Mouse (Mus musculus): ENCODE measurements around the gene Cpa4. TPM values are rescaled to one million over a fixed set of nuclear protein-coding genes. Genes with fewer than 3 reads are reported as not detected.
A peak's percentile ranks its signal among the peaks of the same experiment; 100 is the strongest.

Gene Cpa4
- polyA plus RNA-seq, 2 experiments from 2014 or later: not detected

GRCm38 (mm10) chr6:30591851-30592404, 23.8 kb downstream of the Cpa4 start:
- ATAC-seq: peak; percentile 92

DNA sequence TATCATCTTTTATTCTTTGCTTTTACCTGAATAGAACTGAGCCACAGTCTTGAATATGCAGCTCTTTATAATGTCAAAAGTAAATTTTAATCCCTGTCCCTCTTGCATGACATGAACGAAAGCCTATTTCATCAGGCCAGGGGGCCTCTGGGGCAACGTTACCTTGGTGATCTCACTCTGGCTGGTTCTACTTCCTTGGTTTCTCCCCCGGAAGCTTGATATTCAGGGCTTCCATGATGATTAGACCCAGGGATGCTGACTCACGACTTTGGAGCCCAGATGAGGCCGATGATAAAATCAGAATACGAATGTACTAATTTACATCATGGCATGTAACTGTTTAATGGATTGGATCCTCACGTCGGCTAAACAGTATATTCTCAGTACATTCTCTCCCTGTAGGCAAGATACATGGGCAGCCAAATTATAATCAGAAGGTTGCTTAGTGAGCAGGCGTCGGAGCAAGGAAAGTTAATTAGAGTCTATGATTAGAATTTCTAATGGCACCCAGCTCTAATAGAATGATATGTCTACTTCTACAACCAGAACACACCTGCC, 24.3 kb downstream of the Cpa4 start:
- ATAC-seq: peak; percentile 13

DNA sequence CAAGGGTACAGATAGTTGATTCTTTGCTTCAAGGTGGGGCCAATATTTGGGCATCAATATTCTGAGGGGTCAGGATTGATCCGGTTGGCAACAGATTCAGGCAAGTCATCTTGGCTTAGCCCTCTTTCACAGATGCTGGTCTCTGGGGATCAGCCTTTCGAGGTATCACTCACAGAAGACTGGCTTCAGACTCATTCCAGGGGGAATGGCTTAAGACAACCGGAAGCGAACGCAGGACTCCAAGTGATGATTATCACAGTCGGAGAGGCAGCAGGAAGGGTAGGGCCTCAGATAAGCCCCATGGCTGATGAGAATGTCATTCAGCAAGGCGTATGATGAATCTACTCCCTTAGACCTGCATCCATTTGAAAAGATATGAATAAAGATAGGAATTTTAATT, 26.2 kb downstream of the Cpa4 start:
- no peak for ATAC-seq

DNA sequence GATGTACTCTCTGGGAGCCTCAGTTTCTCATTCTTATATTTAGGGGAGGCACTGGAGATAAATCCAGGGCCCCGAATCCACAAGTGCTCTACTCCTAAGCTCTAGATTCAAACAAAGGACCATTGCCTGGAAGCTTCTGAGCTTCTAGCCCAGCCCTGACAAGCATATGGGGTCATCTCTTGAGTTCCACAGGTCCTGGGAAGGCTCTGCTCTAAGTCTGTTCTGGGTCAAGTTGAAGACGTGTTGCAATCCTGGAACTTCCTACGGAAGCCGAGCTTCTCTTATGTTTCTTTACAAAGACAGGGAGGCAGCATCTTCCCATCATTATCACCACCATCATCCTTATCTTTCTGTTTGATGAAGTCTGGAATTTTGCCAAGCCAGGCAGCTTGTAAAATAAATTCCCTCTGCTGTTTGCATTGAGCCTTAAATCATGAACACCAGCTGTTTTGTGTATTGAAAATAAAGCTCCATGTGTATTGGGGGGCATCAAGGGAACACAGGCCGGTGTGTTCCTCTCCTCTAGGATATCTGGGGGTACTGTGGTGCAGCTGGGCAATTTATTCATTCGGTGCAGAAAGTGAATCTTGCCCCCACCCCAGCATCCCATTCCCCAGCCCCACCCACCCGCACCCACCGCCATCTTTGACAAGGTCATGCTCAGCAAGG, 28.2 kb downstream of the Cpa4 start:
- ATAC-seq: no peak

DNA sequence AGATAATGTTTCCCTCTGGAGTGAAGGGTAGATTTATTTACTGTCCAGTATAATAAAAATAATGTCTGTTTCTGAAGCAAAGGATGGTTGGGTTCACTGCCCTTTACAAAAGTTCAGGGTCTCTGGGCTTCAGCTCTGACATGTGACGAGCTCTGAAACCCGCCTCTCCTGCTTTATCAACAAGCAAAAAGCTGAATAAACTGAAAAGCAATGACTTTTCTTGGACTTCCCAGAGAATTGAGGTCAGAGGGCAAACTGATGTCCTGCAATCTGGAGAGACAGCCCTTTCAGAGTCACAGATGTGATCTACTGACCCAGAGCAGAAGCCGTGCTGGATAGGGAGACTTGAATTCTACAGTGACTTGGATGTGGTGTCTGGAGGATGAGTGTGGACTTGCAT, 31.9 kb downstream of the Cpa4 start:
- ATAC-seq: no peak

DNA sequence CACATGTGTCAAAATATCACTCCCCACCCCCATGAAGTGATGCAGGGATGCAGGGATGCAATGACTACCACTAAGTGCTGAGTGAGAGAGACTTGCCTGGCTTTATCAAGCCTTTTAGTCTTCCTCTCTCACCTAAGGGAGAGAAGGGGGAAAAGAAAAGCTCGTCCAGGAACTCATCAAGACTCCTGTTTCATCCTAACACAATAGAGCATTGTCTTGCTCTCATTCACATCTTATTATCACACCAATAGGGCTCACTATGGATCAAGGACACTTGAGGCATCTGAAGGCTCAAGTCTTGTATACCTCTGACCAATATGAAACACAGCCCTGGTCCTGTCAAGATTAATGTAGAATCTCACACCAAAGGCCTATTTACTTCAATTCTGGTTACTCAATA, 32.8 kb downstream of the Cpa4 start:
- ATAC-seq: no peak

DNA sequence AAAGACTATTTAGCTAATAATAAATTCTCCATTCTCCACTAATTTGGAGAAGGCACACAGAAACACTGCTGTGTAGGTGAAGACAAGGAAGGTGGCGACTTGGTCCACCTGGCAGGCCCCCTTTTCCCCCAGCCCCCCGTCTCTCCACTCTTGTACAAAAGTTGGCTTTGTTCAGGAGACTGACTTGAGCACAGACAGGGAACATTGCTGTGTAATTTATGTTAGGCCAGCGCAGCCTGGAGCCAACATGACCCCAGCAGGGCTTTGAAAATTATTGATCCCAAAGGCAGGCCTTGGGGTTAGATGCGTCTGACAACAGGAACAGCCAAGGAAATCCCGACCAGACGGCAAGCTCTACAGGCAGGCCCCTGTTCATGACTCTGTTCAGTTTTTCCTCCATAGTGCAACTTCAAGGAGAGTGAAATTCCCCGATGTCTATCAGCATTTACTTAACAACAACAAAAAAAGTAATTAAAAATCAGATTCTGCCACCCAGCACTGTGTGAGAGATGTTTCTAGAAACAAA, 36.2 kb downstream of the Cpa4 start:
- no peak for ATAC-seq

DNA sequence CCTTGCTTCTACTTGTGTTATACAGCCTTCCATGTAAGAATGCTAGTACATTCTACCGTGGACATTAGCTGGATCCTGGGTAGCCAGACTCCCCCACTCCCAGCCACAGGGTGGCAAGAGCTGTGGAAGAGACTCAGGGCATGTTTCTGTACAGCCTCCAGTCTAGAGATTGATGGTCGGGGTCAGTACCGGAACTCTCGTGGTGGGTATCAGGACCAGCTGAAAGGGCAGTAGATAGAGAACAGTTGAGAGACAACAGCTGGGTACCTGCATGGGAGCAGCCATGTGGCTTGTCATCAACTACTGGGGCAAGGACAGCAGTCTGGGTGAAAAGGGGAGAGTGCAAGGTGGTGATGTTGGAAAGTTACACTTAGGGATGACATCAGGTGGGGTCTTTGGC, 36.9 kb downstream of the Cpa4 start:
- ATAC-seq: no peak

DNA sequence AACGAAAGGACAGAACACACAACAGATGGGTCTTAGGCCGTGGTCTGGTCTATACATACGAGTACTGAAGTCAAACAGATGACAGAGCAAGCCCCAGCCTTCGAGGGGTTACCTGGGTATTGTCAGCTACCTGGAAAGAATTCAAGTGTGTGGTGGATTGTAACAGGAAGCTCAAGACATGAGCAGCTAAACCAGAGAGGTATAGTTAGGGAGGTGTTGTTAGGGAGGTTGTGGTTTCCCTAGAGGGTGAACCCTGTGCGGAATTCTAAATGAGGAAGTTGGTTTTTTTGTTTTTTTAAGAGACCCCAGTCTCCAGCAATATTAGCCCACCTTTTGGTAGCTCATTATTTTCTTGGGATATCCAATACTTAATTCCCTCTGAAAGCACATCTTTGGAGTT, 37.5 kb downstream of the Cpa4 start:
- ATAC-seq: no peak

GRCm38 (mm10) chr6:30610710-30611109, 42.5 kb downstream of the Cpa4 start, which contains the start of gene Cpa5:
Gene Cpa5 (plus strand): TSS chr6:30611010.
- ATAC-seq: no peak

GRCm38 (mm10) chr6:30611212-30611611, 43.0 kb downstream of the Cpa4 start:
- ATAC-seq: no peak

DNA sequence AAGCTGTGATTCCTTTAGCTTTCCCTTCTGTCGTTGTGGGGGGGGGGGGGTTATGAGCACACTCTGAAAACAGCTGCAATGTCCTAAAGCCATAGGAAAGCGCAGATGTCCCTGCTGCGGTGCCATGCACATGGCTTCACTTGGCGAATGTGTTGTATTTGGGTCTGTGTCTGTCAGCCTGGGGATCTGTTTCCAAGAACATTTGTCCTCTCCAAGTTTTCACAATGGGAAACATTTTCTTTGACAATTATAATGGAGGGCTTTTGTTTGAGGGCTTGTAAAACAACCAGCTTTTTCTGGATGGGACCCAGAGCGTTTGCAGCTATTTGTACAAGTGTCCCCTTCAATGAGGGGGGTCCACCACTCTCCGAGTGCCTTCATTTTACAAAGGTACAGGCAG, 46.1 kb downstream of the Cpa4 start:
- no peak for ATAC-seq

GRCm38 (mm10) chr6:30615741-30616140, 47.6 kb downstream of the Cpa4 start:
- no peak for ATAC-seq

- no peak for ATAC-seq
Measured at GRCm38 (mm10) chr6:30616491-30616941, 48.3 kb downstream of the Cpa4 start.

DNA sequence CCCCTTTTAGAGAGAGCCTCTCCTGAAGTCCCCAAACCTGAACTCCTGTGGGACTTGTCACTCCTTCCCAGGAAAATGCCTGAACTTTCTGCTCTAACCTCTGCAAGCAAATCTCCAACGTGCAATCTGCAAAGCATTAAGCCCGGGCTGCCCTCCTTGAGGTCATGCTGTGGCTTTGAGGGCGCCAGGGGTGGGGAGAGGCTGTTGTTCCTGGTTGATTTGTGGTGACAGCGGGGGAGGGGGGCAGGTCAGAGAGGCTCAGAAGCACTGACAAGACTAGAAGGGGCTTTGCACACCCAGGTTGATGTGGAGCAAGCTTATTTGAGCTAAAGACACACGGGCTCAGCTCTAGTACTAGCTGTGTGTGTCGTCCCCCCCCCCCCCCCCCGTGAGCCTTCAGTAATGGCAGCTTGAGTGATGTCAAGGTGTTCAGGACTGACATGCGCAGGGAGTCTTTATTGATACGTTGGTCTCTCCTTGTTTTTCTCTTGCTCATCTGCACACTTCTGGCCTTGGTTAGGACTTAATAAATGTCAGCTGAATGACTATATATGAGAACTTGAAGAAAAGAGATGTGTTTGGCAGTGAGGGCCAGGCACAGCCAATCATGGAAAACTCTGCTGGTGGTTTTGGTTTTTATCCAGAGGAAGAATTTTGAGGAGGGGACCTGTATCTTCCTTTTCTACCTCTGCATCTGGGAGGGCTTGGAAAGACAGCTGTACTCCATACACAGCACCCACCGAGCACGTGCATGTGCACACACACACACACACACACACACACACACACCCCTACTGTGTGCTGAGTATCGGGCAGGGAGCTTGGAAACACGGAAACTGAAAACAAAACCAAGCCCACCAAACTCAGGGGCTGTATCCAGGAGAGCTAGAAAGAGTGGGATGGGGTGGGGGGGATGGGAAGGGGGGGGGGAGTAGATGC, 49.1 kb downstream of the Cpa4 start:
- peak; percentile 43 for ATAC-seq

DNA sequence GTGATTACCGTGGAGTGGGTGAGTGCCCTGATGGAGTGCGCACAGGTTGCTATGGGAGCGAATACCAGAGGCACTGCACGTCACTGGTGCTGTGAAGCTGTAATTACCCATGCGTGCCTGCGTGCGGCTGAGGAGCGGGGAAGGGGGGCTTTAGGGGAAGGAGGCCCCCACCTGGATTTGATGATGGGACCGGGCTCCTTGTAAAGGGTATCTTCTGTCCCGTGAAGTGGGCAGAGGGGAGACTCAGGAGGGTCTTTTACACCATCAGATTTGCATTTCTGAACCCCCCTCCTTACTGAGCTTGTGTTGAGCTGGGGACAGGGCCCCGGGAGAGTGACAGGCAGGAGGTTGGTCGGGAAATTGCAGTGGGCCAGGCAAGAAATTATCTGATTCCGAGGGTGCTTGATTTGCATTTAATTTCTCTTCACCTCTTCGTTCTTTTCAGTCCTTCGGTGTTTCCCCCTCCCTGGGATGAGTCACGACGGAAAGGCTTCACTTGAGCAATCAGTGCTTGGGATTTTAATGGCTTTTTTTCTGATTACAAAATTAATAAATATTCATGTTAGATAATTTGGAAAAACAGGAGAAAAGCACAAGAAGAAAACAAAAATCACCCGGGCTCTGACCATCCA, 49.9 kb downstream of the Cpa4 start:
- ATAC-seq: no peak

- no peak for ATAC-seq
Measured at GRCm38 (mm10) chr6:30618735-30619134, 50.6 kb downstream of the Cpa4 start.

DNA sequence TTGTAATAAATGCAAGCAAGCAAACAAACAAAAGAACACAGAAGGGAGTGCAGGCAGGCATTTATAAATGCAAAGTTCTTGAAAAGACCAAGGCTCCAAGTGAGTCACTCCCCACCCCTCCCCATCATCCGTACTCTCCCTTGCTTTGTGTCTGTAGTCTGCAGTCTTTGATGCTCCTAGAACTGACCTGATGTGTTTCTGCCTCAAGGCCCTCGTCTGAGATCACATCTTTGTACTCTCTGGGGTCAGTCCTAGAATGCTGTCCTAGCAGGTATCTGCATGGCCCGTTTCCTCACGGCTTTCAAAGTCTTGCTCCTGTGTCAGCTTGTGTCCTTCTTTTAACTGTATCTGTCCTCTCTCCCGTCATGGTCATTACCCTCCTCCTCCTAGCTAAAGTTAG, 51.4 kb downstream of the Cpa4 start:
- no peak for ATAC-seq

DNA sequence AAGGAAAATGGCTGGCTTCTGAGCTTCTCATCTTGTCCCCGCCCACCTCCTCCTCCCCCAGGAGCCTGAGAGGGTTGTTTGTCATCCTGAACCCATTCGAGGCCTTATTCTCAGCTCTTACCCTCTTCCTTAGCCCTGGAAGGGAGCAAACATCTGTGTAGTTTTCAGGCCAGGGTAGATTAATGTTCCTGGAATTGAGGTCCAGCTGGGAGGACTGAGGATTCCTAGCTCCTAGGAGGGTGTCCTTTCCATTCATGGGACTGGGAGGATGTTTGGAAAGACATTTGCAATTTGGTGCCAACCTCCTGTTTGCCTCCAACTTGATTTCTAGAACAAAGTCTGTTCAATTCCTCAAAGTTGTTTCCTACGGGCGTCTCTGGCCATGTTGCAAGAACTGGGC, 52.4 kb downstream of the Cpa4 start:
- ATAC-seq: no peak

- ATAC-seq: no peak
Measured at GRCm38 (mm10) chr6:30620994-30621393, 52.8 kb downstream of the Cpa4 start.

- no peak for ATAC-seq
Measured at GRCm38 (mm10) chr6:30621986-30622389, 53.8 kb downstream of the Cpa4 start.

DNA sequence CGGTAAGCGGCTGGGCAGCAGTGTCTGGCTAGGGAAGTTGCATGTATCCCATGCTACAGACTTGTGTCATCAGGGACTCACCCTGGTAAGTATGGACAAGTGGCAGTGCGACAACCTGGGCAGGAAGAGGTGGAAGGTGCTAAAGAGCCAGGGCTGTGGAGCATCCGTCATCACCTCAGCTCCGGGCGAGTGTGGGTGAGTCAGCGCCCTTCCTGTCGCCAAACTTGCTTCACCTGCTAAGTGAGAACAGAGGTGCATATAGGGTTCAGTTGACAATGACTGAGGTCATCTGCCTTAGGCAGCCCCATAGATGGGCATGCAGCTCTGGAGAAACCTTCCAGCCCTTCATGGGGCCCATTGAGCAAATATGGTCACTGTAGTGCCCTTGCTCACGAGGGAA, 56.6 kb downstream of the Cpa4 start:
- no peak for ATAC-seq

GRCm38 (mm10) chr6:30628152-30628551, 60.0 kb downstream of the Cpa4 start:
- no peak for ATAC-seq
